Mouse (Mus musculus) stomach, postnatal 0 days (tissue): ENCODE measurements at regions not wholly inside any gene's neighbourhood (a gene's known extent, or its start where the extent isn't known, plus 50 kb on each side); places are given as distances from the start of the nearest gene placed in this dataset.
A peak's percentile ranks its signal among the peaks of the same experiment; 100 is the strongest.

Experiments
- ATAC-seq: fragments of 200-750 bp; cut with Nextera tagmentation; 2 replicates; pipeline ENCODE4 v1.8.0; 2017; ENCODE audit not compliant: low FRiP score, low TSS enrichment
- DNase-seq: peaks from one replicate; pipeline ENCODE4 v3.0.0-alpha.2; 2016; ENCODE audit warnings: low spot score
- H3K27ac ChIP-seq: fragments of 300-500 bp; sonication (generic); replicated peaks from 2 replicates; pipeline ENCODE4 v1.5.1; 2014; ENCODE audit warnings: mild to moderate bottlenecking, control low read depth
- H3K27me3 ChIP-seq: fragments of 300-500 bp; sonication (generic); 2 replicates; pipeline ENCODE4 v1.6.1; 2014; ENCODE audit warnings: low read length; ENCODE audit not compliant: control insufficient read depth, insufficient read depth
- H3K36me3 ChIP-seq: fragments of 300-500 bp; sonication (generic); 2 replicates; pipeline ENCODE4 v1.6.1; 2014; ENCODE audit warnings: low read length, mixed read lengths; ENCODE audit not compliant: control insufficient read depth, insufficient read depth
- H3K4me1 ChIP-seq: fragments of 300-500 bp; sonication (generic); replicated peaks from 2 replicates; pipeline ENCODE4 v1.6.1; 2014; ENCODE audit warnings: antibody characterized with exemption; ENCODE audit not compliant: control insufficient read depth, insufficient read depth
- H3K4me2 ChIP-seq: fragments of 300-500 bp; sonication (generic); replicated peaks from 2 replicates; pipeline ENCODE4 v1.6.1; 2014; ENCODE audit warnings: low read depth, mild to moderate bottlenecking, control low read depth, moderate library complexity
- H3K4me3 ChIP-seq: fragments of 300-500 bp; sonication (generic); 2 replicates; pipeline ENCODE4 v1.5.1; 2014; ENCODE audit warnings: low read depth, low read length, control low read depth
- H3K9ac ChIP-seq: fragments of 300-500 bp; sonication (generic); 2 replicates; pipeline ENCODE4 v1.6.1; 2014; ENCODE audit warnings: mild to moderate bottlenecking, low read length, control low read depth, mixed read lengths
- H3K9me3 ChIP-seq: fragments of 300-500 bp; sonication (generic); 2 replicates; pipeline ENCODE4 v1.6.1; 2016; ENCODE audit warnings: low read length; ENCODE audit not compliant: control insufficient read depth
- CTCF ChIP-seq: IDR thresholded peaks from 2 replicates; pipeline ENCODE4 v1.5.1; 2016; ENCODE audit warnings: antibody characterized with exemption, low read depth, mild to moderate bottlenecking, moderate library complexity
- EP300 ChIP-seq: optimal IDR thresholded peaks from 2 replicates; pipeline ENCODE3; 2016; ENCODE audit warnings: antibody characterized with exemption
- WGBS: fragments of 180-500 bp; shearing (Covaris S2); extraction: QIAGEN DNeasy Blood & Tissue Kit; methylation state at CpG from one replicate; pipeline ENCODE4 v1.1.7; 2014; 5-methylcytosine and 5-hydroxymethylcytosine counted together

DNA sequence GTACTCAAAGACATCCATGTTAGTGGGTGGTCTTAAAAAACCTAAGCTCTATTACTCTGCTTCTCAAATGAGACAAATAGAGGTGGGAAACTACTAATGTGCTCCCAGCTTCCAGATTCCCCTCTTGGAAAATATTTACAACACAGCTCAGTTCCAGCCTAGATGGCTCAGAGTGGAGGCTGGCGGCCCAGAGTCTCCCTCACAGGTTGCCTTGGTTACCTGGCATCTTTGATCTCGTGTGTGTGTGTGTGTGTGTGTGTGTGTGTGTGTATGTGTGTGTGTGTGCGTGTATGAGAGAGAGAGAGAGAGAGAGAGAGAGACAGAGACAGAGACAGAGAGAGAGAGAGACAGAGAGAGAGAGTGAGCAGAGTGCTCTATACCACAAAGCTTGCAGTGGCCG, 82.2 kb downstream of the E030025P04Rik start:
- no peaks in the 10 kb centered on the region for H3K36me3 ChIP-seq
- no peaks in the 10 kb centered on the region for H3K4me1 ChIP-seq
- H3K9me3 ChIP-seq = no peaks in the 10 kb centered on the region
- DNase-seq (no peak), ATAC-seq (no peak)
- WGBS = 58% methylated on average over 4 of the region's 4 CpGs
- no peak overlapping the region for H3K9ac ChIP-seq
- no peak overlapping the region for H3K4me2 ChIP-seq
- H3K4me3 ChIP-seq = no peak overlapping the region
- no peak for TF ChIP-seq EP300
- H3K27ac ChIP-seq = no peak overlapping the region
- H3K27me3 ChIP-seq = no peaks in the 10 kb centered on the region

DNA sequence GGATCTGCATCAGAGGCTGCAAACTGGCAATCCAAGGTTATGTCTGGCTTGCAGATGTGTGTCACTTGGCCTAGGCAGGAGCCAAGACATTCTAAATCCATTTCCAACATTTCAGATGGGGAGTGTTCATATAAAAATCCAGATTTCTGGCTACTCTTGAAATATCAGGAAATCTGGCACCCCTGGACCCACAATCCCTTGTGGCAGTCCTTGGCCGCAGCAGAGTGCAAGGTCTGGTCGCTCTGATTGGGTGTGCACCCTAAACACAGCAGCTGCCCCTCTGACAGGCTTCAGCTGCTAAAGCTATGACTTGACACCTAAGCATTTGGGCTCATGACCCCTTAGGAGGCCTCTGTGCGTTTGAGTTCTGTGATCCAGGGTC, 83.7 kb downstream of the E030025P04Rik start:
- no peak overlapping the region for H3K9ac ChIP-seq
- H3K4me1 ChIP-seq = no peaks in the 10 kb centered on the region
- H3K27me3 ChIP-seq = no peaks in the 10 kb centered on the region
- no peak for TF ChIP-seq EP300
- TF ChIP-seq CTCF = no peak
- H3K36me3 ChIP-seq = no peaks in the 10 kb centered on the region
- no peak overlapping the region for H3K27ac ChIP-seq
- H3K4me2 ChIP-seq = no peak overlapping the region
- no peaks in the 10 kb centered on the region for H3K9me3 ChIP-seq
- ATAC-seq = 0 out of 2 replicates have a peak, but pooled peaks have one; percentile 15
- WGBS = 54% methylated on average over 3 of the region's 3 CpGs
- H3K4me3 ChIP-seq = no peak overlapping the region
- DNase-seq = no peak

DNA sequence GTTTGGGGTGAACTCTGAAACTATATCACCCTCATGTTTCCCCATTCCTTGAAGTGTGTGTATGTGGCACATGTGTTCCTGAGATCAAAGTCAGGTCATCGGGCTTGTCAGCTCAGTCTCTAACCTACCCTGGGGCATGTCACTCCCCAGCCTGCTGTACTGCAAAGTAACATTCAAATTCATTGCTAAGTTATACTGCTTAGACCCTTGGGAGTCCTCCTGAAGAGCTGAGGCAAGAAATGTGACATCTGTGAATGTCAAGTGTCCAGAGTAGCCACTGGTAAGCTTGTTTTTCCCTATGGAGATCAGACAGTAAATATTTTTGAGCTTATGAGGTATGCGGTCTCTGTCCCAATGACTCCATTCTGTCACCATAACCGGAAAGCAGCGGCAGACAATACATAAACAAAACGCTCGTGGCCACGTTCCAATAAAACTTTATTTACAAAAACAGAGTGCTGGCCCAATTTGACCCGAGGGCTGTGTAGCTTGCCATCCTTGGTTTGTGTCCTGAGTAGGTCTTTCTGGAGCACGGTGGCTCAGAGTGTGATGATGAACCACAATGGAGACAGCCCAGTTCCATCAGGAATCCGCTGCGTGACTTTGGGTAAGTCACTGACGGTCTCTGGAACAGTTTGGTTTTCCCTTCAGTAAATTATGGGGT, 84.2 kb downstream of the E030025P04Rik start:
- no peak for TF ChIP-seq EP300
- TF ChIP-seq CTCF = no peak
- no peak overlapping the region for H3K27ac ChIP-seq
- no peak for DNase-seq

DNA sequence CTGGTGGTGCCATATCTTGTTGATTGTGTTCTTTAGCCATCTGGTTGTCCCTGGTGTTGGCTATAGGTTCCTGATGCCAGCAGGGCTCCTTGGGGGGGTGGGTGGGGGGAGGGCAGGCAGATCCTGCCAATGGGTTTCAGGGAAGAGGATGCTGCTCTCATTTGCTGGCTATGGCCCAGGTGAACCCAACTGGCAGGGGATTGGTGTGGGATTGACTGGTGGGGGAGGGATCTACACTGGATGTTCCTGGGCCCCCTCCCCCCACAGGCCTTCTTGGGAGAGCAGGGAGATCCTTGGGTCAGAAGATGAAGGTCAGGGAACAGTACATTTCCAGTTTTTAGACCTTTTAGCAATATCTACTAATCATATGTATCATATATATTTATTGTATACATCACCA, 86.1 kb downstream of the E030025P04Rik start:
- no peak for ATAC-seq
- Histone ChIP-seq H3K9me3 (no peaks in the 10 kb centered on the region), H3K27ac (no peak overlapping the region), H3K27me3 (no peaks in the 10 kb centered on the region), H3K36me3 (no peaks in the 10 kb centered on the region), H3K4me1 (no peaks in the 10 kb centered on the region), H3K4me3 (no peak overlapping the region), H3K9ac (no peak overlapping the region), H3K4me2 (no peak overlapping the region)
- TF ChIP-seq CTCF = no peak
- TF ChIP-seq EP300 = no peak
- no peak for DNase-seq

More for the DNA sequence above, 84.2 kb downstream of the E030025P04Rik start:
- Histone ChIP-seq H3K4me2 (no peak overlapping the region), H3K36me3 (no peaks in the 10 kb centered on the region), H3K27me3 (no peaks in the 10 kb centered on the region), H3K9me3 (no peaks in the 10 kb centered on the region), H3K4me3 (no peak overlapping the region), H3K4me1 (no peaks in the 10 kb centered on the region), H3K9ac (no peak overlapping the region)
- WGBS = 69% methylated on average over 12 of the region's 12 CpGs
- ATAC-seq = no peak

DNA sequence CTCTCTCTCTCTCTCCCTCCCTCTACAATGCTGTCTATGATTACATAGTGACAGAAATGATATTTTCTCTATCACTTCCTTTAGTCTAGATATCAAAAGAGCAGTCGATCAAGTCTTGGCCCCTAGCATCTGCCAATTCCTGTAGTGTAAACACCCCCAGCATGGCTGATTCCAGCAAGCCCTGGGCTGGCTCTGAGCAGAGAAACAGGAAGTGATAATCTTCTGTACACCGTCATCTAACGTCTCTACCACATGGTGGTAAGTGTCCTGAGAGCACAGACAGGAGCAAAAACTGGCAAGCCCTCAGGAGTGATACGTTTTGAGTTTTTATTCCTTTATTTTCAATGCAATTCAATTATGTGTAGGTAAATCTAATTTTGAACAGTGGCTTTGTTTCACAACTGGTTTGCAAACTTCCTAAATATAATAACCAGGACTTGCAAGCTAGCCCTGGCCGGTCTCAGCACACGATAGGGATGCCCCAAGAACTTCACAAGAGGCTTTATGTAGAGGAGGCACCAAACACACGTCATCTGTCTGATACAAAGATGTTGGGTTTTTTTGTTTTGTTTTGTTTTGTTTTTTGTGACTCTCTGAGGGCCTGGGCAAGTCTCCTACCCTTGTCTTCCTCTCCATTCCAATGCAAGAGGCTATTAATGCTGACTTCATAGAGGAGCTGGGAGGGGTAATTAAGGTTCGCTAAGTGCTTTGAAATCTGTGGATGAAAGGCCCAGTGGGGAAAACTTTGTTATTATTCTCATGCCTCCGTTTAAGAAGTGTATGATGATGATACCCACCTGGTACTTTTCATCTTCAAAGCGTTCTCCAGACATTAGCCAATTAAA, 95.7 kb downstream of the E030025P04Rik start:
- no peaks in the 10 kb centered on the region for H3K36me3 ChIP-seq
- ATAC-seq (no peak), DNase-seq (no peak)
- H3K4me1 ChIP-seq = no peaks in the 10 kb centered on the region
- no peak overlapping the region for H3K4me3 ChIP-seq
- no peaks in the 10 kb centered on the region for H3K27me3 ChIP-seq
- no peaks in the 10 kb centered on the region for H3K9me3 ChIP-seq
- no peak overlapping the region for H3K4me2 ChIP-seq
- 61% methylated on average over 10 of the region's 10 CpGs for WGBS
- H3K27ac ChIP-seq = no peak overlapping the region
- H3K9ac ChIP-seq = no peak overlapping the region
- TF ChIP-seq EP300 = no peak
- no peak for TF ChIP-seq CTCF

DNA sequence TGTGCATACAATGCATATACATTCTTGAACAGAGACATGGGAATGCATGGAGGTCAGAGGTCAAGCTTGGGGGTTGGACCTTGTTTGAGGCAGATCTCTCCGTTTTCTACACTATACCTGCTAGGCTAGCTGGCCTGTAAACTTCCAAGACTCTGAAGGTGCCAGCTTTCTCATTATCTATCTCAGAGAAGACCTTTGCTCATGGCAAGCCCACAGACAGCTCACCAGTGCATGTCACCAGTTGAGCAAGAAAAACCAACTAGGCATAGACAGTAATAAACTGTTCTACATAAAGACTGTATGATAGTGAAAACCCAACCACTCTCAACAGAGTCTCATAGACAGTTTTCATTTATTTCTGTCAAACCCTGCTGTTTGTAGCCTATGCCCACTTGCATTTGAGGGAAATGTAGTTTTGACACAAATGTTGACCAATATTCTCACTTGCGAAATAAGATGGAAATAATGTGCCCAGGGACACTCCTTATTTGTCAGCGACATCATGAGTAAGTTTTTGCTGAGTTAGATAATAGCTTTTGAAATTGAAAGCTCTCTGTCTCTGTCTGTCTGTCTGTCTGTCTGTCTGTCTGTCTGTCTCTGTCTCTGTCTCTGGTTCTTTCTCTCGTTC, 96.6 kb downstream of the E030025P04Rik start:
- Histone ChIP-seq H3K4me2 (no peak overlapping the region), H3K4me1 (no peaks in the 10 kb centered on the region), H3K9me3 (no peaks in the 10 kb centered on the region), H3K4me3 (no peak overlapping the region), H3K27me3 (no peaks in the 10 kb centered on the region), H3K27ac (no peak overlapping the region), H3K9ac (no peak overlapping the region), H3K36me3 (no peaks in the 10 kb centered on the region)
- DNase-seq (no peak), ATAC-seq (no peak)
- 83% methylated on average over 4 of the region's 4 CpGs for WGBS
- no peak for TF ChIP-seq CTCF
- no peak for TF ChIP-seq EP300
